Mouse (Mus musculus) kidney, adult 9 months (tissue): Measurements from ENCODE around the gene Srp9.

ENCODE experiments used
- DNase-seq: peaks from one replicate; pipeline ENCODE4 v3.0.0; 2022

Srp9 gene

DNA sequence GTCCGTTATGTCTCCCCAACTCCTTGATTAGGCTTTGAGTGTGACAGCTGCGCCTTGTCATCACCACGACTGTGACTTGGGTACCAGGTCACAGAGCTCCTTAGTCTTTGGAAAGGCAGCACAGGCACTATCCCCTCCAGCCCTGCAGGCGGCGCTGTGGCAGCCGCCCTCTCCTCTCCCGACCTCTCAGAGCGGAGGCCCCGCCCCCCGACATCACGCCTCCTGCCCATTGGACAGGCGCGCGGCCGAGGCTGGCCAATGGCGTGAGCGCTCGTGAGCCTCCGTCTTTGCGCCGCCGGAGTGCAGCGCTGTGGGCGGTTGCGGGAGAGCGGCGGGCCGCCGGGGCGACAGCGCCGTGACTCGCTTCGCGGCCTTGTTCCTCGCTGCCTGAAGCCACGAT, at the start of gene Srp9:
Srp9 (plus strand) TSS at position 232 of the 400 bp plus-strand sequence.
- DNase-seq: peak; percentile 98

DNA sequence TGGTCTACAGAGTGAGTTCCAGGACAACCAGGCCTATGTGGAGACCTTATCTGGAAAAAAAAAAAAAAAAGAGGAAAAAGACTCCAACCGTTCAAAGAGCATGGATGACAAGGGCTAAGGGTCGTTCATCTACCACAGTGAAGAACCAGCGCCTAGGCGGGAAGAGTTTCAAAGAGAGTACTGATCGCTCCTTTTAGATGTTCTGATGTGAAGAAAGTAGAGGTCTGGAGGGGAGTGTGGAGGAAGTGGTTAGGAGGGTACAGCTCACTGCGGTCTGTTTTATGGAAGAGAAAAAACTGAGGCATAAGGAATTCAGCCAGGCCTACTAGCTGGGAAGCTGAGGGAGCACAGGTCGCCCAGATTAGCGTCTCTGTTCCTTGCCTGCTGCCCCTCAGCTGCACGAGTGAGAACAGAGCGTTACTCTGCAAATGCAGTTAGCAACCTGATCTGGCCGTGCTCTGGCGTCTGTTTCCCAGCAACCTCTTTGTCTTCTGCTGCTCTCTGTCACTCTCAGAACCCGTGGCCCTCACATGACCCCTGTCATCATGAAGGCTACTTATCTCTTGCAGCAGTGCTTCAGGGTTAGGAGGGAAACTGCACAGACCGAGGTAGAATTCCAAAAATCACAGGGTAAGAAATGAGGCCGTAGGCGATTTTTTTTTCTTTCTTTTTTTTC, 42.7 kb upstream of the Srp9 start:
- DNase-seq: no peak

DNA sequence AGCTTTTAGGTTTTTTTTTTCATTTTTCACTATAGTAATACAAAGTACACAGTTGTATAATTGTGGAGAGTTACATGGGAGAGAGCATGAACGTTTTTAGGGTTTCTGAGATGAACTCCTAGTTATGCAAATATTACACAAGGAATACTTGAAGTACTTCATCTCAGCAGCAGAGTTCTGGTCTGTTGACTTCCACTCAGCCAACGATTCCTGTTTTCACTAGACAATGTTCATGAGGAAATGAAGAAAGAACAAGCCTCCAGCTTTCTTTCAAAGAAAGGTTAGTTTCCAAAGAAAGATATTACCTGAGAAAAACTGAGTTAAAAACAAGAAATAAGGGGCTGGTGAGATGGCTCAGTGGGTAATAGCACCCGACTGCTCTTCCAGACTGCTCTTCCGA, 41.1 kb upstream of the Srp9 start:
- no peak for DNase-seq

DNA sequence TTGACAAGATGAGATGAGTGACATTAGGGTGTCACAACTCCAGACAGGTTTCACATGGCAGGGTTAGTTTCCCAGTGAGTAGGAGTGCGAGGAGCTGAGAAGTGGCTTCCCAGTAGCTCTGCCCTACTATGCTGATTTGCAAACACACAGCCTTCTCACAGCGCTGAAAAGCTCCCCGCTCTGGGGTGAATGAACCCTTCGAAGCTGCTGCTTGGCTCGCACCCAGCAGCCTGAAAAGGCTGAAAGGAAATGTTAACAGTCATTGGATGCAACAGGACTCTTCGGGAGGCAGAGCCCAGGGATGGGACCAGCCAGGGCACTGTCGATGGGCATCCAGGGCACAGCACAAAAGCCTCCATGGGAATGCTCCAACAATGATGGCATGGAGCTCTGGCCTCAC, 37.8 kb upstream of the Srp9 start:
- DNase-seq: no peak

DNA sequence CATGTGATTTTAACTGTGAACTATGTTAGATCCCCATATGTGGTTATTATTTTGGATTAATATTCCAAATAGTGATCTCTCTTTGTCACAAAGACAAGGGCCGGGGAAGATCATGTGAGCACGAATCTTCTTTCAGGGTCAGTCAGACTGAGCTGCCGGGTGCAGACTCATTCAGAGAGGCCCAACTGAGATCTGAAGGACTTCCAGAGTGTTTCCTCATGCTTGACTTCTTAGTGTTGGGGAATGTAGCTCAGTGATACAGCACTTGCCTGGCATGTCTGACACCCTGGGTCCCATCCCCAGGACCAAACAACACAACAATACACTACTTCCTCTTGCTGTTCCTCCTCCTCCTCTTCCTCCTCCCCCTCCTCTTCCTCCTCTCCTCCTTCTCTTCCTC, 37.2 kb upstream of the Srp9 start:
- DNase-seq: no peak

DNA sequence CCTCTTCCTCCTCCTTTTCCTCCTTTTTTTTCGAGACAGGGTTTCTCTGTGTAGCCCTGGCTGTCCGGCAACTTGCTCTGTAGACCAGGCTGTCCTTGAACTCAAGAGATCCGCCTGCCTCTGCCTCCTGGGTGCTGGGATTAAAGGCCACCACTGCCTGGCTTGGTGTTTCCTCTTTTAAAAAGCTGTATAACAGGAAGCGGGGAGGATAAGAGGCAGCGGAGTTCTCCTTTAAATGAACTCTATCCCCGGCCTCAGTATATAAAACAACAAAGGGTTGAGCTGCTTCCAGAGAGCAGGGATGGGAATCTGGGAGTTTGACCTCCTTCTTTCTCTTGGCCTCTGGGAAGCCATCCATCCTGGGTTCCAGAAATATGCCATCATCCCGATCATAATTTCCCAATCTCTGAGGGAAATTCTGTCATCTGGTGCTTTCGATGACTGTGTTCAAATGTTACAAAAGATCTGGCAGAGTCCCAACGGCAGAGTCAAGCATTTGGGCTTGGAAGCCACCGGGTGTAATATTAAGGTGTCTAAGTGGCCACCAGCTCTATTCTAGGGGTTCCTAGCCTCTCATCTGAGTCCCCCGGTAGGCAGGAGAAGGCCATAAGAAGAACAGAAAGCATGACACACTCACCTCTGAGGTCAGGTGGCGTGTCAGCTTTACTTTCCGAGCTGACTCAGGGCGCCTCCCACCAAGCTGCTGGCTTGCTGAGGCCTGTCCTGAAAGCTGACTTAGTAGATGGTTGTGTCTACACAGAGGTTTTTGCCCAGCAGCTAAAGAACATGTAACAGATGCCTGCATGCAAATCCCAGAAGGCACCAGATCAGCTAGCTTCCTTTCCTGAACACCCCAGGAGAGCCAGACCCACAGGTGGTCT, 36.5 kb upstream of the Srp9 start:
- no peak for DNase-seq

DNA sequence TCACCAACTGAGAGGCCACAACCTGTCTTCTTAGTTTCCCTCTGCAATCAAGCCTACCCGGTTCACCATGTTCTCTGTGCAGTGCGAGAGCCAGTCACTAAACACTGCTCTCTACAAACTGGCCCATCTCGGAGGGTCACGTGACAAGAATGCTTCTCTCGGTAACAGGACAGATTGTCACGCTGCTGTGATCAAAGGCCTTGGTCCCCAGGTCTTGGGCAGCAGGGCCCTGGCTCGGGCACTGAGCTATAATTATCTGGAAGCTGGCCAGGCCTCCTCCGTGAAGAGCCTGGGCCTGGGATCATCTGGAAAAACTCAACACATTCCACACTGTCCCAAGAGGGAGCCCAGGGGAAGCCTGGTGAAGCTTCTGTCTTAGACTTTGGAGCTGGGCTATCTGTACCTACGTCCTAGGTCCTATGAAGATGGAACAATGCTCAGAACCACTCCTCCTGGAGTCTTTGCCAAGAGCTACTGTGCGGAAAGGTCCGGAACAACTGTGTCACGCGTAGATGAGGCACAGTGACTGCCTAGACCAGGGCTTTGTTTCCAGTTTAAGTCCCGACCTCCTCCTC, 35.6 kb upstream of the Srp9 start:
- peak; percentile 41 for DNase-seq

DNA sequence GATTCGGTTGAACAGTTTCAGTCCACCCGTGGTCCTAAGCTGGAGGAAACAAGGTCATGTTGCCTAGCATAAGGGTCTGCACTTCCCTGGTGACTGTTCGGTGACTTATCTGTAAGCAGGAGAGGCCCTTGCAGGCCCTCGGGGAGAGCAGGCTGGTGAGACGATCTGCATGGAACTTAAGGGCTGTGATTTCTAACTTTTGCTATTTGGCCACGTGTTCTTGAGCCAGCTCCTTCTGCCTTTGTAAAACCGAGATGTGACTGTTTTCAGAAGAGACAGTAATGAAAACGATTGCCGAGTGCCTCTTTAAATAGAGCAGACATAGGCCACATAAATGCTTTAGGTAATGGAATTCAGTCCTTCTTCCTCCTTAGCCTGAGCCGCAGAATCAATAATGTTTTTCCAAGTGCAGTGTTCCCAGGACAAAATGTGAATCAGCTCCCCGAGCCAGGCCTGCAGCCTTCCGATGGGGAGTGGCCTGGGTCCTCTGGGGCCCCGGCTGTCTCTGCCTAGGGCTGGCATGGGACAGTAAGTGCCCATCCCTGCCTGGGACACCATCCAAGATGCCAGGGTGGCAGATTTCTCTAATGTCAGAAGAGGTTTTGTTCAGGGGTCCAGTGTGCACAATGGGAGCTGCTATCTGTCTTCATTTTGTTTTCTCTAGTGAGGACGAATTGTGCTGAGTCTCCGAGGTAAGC, 34.8 kb upstream of the Srp9 start:
- DNase-seq: no peak

DNA sequence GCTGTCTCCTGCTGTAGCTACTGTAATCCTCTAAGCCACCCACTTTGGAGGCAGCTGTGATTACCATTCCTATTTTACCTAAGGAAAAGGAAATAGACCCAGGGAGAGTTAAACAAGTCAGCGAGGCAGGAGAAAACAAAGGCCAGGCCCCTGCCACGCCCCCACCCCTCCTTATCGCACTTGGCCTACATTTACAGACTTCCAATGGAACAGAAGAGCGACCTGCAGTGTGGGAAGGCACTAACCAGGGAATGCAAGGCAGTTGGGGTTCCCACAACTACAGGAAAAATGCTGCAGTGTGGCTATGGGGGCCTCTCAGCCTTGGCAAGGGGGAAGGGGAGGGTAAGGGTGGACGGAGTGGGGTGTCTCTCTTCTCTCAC, 34.2 kb upstream of the Srp9 start:
- DNase-seq: no peak

DNA sequence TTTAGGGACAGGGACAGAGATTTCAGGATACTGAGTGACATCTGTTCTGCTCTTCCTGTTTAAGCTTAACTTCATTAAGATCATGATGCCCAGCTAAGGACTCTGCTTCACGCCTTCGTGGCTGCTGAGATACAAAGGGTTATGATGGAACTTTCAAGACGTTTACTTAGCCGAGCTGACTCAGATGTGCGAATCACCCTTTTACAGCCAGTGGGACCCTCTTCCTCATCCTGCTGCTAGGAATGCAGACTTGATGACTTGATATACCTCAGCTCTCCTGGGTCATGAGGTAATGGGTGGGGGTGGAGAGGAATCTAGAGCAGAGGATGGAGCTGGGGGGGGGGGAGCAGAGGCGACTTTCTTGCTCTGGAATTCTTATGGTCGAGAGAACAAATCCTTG, 33.3 kb upstream of the Srp9 start:
- DNase-seq: no peak

DNA sequence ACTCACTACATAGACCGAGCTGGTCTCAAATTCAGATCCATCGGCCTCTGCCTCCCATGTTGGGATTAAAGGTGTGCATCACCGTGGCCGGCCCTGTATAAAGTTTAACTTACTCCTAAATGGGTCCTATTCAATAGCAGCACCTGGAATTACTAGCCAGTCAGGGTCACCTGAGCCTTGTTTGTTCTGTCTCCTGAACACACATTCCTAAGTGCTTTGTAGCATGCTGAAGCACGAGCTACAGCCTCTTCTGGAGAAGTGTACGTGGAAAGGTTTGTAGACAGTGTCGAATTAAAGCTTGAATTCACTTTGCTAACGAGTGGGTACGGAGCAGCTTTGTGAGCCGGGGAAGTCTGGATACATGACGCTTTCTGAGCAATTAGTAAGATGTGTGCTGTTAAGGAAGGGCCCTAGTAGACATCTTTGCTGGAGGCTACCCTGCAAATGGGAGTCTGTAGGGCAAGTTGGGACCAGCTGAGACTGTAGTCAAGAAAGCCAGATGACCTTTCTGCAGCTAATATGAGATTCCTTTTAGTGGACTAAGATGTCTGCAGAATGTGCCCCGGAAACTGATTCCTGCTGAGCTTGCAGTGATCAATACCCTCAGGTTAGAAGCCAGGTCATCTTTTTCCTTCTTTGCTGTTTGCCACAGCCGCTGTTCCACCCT, 32.7 kb upstream of the Srp9 start:
- DNase-seq: peak; percentile 19

DNA sequence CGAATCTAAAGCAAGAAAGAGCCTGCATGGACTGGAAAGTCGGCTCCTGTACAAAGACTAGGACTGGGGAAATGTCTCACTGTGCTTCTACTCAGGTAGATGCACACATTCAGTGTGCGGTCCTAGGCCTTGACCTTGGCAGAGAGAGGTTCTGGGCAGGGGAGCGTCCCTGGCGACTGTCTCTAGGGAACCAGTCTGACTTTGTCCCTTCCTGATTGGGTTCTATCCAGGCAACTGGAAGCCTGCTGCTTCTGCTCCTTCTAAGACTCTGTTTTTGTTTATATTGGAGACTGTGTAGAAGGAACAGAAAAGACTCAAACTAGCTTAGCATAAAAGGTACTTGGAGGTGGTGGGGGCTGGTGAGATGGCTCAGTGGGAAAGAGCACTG, 32.1 kb upstream of the Srp9 start:
- no peak for DNase-seq

DNA sequence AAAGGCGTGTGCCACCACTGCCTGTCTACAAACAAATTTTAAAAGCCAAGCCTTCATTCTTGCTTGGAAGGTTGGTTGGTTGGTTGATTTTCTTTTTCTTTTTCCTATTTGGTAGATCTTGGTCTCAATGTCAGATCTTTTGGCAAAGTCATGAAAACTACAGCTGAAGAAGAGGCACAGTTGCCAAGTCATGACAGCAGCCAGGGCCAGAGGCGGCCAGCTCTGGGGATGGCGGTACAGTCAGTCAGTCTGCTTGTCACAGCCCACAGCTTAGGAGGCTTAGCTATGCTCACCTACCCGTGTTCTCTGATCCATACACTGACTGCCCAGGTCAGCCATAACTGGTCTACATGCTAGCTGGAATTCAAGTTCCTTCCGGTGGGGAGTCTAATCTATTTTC, 31.1 kb upstream of the Srp9 start:
- no peak for DNase-seq

DNA sequence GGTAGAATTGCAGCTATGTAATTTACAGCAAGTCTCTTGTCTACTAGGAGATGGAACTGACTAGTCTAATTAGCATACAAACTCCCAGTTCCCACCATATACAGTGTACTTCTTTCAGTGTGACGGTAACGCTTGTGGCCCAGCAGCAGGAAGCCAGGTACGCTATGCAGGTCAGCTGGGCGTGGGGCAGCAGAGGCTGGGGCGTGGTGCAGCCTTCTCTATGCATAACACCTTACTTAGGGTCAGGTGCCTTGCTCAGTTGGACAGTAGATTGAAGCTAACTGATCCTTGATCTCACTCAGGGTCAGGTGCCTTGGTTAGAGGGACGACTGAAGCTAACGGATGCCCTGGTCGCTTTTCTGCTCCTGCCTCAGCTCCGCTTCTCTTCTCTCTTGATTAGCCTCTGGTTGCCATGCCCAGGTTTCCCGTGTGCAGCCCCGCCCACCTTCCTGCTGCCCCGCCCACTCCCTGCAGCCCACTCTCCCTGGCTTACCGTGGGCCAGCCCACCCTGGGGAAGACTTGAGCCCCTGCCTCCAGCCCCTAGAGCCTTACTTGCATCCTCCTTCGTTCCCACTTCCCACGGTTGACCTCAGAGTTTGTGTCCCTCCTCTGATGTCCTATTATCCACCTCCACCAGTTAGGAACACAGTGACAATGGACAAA, 29.9 kb upstream of the Srp9 start:
- no peak for DNase-seq

DNA sequence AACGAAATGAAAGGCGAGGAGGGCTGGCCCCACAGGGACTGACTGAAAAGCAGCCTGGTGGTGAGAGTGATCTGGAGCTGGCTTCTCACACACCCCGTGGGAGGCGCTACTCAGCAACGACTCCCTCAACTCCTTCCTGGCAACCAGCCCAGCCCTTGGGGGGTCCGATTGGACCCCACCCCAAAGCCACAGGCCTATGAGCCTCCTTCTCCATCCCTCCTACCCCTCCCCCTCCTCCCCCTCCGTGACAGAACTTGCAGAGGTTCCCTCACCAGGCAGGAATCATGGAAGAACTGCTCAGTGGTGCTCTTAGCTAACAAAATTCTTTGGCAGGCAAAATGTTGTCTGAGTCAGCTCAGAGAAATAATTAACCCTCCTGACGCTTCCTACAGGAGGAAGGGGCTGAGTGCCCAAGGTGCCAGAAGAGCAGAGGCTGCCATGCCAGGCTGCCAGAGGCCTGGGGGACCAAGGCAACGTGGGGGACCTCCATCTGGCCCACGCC, 29.2 kb upstream of the Srp9 start:
- peak; percentile 59 for DNase-seq

DNA sequence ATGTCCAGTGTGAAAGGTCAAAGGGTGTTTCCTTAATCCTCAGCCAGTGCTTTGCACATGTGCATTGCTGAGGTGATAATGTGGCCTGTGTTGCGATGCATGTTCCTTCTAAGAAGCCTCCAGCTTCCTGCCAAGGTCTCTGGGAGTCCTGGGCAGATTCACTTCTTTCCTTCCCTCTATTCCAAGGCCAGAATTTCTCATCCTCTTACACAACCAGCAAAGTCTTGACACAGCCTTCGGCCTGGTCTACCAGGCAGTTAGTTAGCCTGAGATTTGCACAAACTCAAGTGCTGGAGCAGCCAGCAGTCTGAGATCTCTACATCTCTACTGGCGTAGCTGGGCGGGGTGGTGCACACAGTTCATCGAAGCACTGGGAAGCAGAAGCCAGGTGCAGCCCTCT, 27.8 kb upstream of the Srp9 start:
- no peak for DNase-seq

DNA sequence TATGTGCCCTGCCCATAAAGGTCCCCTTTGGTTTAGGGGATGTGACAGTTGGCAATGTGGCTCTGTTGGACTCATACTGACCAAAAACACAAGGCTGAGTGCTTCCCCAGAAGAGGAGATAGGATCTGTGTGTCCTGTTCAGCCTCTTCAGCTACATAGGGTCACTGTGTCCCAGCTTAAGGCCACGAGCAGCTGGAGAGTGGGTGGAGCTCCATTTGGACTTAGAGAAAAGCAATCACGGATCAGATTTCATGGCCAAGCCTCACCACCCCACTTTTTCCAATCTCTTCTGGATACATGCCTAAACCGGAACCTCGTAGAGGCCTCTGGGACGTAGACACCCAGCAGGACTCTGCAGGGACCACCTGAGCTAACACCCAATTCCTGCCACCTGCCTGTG, 25.5 kb upstream of the Srp9 start:
- no peak for DNase-seq

DNA sequence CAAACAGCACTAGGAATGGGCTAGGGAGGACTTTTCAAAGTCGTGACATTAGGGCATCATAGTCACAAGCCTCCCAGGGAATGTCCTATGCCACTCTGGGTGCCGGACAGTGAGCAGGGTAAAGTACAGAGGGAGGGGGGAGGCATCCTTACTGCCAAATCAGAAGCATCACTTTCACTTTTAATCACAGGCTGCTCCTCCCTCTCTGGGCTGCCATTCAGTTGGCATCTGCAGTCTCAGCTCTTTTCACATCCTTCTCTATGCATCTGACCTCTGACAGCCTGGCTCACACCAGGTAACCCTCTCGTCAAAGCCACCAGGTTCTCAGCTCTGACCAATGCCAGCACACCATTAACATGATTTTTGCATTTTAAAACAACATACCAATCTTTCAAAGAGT, 24.1 kb upstream of the Srp9 start:
- DNase-seq: no peak

DNA sequence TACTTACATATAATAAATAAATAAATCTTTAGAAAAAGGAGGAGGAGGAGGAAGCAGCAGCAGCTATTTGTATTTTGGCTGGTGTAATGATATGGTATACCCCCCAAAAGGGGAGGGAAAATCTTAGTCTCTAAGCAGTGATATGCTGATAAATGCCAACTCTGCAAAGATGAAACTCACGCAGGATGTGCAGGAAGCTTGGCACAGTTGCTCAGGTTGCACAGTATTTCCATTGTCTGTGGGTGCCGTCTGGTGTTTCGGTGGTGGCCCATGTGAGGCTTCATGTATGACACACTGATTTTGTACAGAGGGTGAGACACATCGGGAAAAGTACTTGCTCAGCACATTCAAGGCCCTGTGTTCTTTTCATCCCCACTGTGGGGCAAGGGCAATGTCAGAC, 23.1 kb upstream of the Srp9 start:
- no peak for DNase-seq

DNA sequence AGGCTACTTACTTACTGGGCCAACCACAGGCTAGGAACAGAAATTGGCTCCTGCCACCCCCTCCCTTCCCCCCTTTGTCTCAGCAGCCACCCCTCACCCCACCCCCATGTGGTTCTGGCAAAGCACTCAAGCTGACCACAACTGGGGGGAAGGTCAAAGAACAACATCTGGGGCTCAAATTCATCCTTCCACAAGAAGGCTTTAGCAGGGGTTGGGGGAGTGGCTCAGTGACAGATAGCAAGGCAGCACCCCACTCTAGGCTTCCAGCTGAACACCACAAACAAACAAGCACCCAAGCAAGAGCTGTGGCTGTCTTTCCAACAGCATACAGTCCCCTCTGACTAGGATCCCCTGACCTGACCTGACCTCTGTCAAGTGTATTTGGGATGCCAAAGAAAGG, 21.8 kb upstream of the Srp9 start:
- DNase-seq: no peak

DNA sequence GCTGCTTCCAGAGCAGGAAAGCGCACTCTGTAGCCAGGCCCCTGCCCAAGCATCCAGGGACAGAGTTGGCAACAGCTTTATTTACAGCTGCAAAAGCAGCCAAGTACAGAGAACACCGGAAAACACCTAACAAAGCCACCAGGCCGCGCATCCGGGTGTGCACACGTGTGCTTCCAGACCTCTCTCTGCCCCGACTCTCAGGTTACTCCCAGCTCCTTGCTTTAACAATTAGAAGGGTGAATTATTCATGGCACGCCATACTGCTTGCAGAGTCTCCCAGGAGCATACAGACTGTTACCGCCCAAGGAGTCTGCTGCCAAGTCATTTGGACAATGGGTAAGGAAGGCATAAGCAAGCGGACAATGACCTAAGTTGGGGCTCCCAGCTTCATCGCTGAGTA, 21.1 kb upstream of the Srp9 start:
- DNase-seq: no peak

DNA sequence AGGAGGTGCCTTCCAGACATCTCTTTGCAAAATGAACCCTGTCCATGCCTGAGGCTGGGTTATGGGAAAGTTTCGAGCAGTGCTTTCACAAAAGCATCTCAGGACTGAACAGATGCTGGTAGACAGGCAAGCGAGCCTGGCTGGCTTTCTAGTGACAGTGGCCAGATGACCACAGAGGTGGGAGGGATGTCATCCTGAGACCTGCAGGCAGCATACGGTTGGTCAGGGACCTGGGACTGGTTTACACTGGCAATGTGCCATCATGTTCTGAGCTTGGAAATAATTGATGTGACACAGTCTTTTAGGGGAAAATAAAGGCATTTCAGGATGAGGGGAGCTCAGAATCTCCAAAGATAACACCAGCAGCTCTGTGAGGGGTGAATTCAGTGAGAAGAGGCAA, 19.5 kb upstream of the Srp9 start:
- DNase-seq: no peak
